Mouse (Mus musculus) stomach, postnatal 0 days (tissue): ENCODE results near the gene Endou.

Experiments used
- CTCF ChIP-seq: IDR thresholded peaks from 2 replicates; pipeline ENCODE4 v1.5.1; 2016; ENCODE audit warnings: antibody characterized with exemption, low read depth, mild to moderate bottlenecking, moderate library complexity
- EP300 ChIP-seq: optimal IDR thresholded peaks from 2 replicates; pipeline ENCODE3; 2016; ENCODE audit warnings: antibody characterized with exemption

DNA sequence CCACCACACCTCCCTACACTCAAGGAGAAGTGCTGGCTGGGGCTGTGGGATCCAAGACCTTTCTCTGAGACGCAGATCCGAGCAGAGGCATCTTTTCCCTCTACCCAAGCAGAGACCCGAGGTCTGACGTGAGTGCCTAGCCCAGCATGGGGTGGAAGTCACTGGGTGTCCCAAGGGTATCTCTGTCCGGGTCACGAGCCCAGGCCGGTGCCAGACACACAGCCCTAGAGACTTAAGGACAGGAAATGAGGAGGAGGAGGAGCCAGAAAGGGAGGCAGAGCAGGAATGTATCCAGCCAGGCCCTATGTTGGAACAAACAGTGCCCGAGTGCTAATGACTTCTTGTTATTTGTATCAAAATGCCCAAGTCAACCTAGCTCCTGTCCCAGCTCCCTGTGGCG, 31.6 kb upstream of the Endou start:
- TF ChIP-seq CTCF = no peak
- no peak for TF ChIP-seq EP300
